Mouse (Mus musculus): ENCODE measurements around the gene Myh8. TPM values are rescaled to one million over a fixed set of nuclear protein-coding genes. Genes with fewer than 3 reads are reported as not detected.

Myh8 gene
- polyA plus RNA-seq, 1 experiment, result not detected

GRCm38 (mm10) chr11:67326536-67326935, 49.6 kb downstream of the Myh8 start:
- no peak for TF ChIP-seq CTCF (IDR thresholded peaks at IDR 0.05; ENCODE audit: extremely low read depth, insufficient read length, insufficient replicate concordance, low read depth, low read length)
- TF ChIP-seq POLR2A (IDR thresholded peaks at IDR 0.05; ENCODE audit: low read depth, low read length), result no peak
- Histone ChIP-seq H3K4me1 (ENCODE audit: control insufficient read depth, insufficient read depth, insufficient read length, low read length) (no peaks in the 10 kb centered on the region), H3K36me3 (ENCODE audit: control insufficient read depth, insufficient read depth, low read length) (no peaks in the 10 kb centered on the region), H3K27ac (ENCODE audit: insufficient read depth, low read depth, low read length) (no peak overlapping the region), H3K4me3 (ENCODE audit: low read depth, low read length) (no peak overlapping the region), H3K27me3 (ENCODE audit: control insufficient read depth, insufficient read depth, low read length) (no peaks in the 10 kb centered on the region)
- WGBS, result 64% methylated on average over 2 of the region's 2 CpGs

GRCm38 (mm10) chr11:67344556-67344955, 67.6 kb downstream of the Myh8 start:
- H3K27ac ChIP-seq (ENCODE audit: insufficient read depth, low read depth, low read length), result no peak overlapping the region
- H3K36me3 ChIP-seq (ENCODE audit: control insufficient read depth, insufficient read depth, low read length), result no peaks in the 10 kb centered on the region
- no peaks in the 10 kb centered on the region for H3K27me3 ChIP-seq (ENCODE audit: control insufficient read depth, insufficient read depth, low read length)
- TF ChIP-seq POLR2A (IDR thresholded peaks at IDR 0.05; ENCODE audit: low read depth, low read length), result no peak
- TF ChIP-seq CTCF (IDR thresholded peaks at IDR 0.05; ENCODE audit: extremely low read depth, insufficient read length, insufficient replicate concordance, low read depth, low read length), result no peak
- H3K4me3 ChIP-seq (ENCODE audit: low read depth, low read length), result no peak overlapping the region
- no peaks in the 10 kb centered on the region for H3K4me1 ChIP-seq (ENCODE audit: control insufficient read depth, insufficient read depth, insufficient read length, low read length)
- 47% methylated on average over 3 of the region's 3 CpGs for WGBS

- no peak overlapping the region for H3K27ac ChIP-seq (ENCODE audit: insufficient read depth, low read depth, low read length)
- H3K4me3 ChIP-seq (ENCODE audit: low read depth, low read length), result no peak overlapping the region
- H3K36me3 ChIP-seq (ENCODE audit: control insufficient read depth, insufficient read depth, low read length), result no peaks in the 10 kb centered on the region
- 62% methylated on average over 2 of the region's 2 CpGs for WGBS
- no peaks in the 10 kb centered on the region for H3K27me3 ChIP-seq (ENCODE audit: control insufficient read depth, insufficient read depth, low read length)
- H3K4me1 ChIP-seq (ENCODE audit: control insufficient read depth, insufficient read depth, insufficient read length, low read length), result no peaks in the 10 kb centered on the region
- TF ChIP-seq POLR2A (IDR thresholded peaks at IDR 0.05; ENCODE audit: low read depth, low read length), result no peak
- no peak for TF ChIP-seq CTCF (IDR thresholded peaks at IDR 0.05; ENCODE audit: extremely low read depth, insufficient read length, insufficient replicate concordance, low read depth, low read length)
These were observed 68.4 kb downstream of the Myh8 start for GRCm38 (mm10) chr11:67345186-67345855.

- Histone ChIP-seq H3K36me3 (ENCODE audit: control insufficient read depth, insufficient read depth, low read length) (no peaks in the 10 kb centered on the region), H3K27ac (ENCODE audit: insufficient read depth, low read depth, low read length) (no peak overlapping the region), H3K4me3 (ENCODE audit: low read depth, low read length) (no peak overlapping the region), H3K27me3 (ENCODE audit: control insufficient read depth, insufficient read depth, low read length) (no peaks in the 10 kb centered on the region), H3K4me1 (ENCODE audit: control insufficient read depth, insufficient read depth, insufficient read length, low read length) (no peaks in the 10 kb centered on the region)
- no peak for TF ChIP-seq POLR2A (IDR thresholded peaks at IDR 0.05; ENCODE audit: low read depth, low read length)
- TF ChIP-seq CTCF (IDR thresholded peaks at IDR 0.05; ENCODE audit: extremely low read depth, insufficient read length, insufficient replicate concordance, low read depth, low read length), result no peak
These were observed 68.9 kb downstream of the Myh8 start for GRCm38 (mm10) chr11:67345856-67346236.

GRCm38 (mm10) chr11:67350153-67350768, 73.3 kb downstream of the Myh8 start:
- Histone ChIP-seq H3K4me1 (ENCODE audit: control insufficient read depth, insufficient read depth, insufficient read length, low read length) (no peaks in the 10 kb centered on the region), H3K27ac (ENCODE audit: insufficient read depth, low read depth, low read length) (no peak overlapping the region), H3K4me3 (ENCODE audit: low read depth, low read length) (no peak overlapping the region), H3K27me3 (ENCODE audit: control insufficient read depth, insufficient read depth, low read length) (no peaks in the 10 kb centered on the region), H3K36me3 (ENCODE audit: control insufficient read depth, insufficient read depth, low read length) (no peaks in the 10 kb centered on the region)
- peak; percentile 86; the same call in 1 of the 2 replicates for TF ChIP-seq CTCF (IDR thresholded peaks at IDR 0.05; ENCODE audit: extremely low read depth, insufficient read length, insufficient replicate concordance, low read depth, low read length)
- no peak for TF ChIP-seq POLR2A (IDR thresholded peaks at IDR 0.05; ENCODE audit: low read depth, low read length)
- 38% methylated on average over 14 of the region's 14 CpGs for WGBS

- Histone ChIP-seq H3K27ac (ENCODE audit: insufficient read depth, low read depth, low read length) (no peak overlapping the region), H3K4me3 (ENCODE audit: low read depth, low read length) (no peak overlapping the region), H3K27me3 (ENCODE audit: control insufficient read depth, insufficient read depth, low read length) (no peaks in the 10 kb centered on the region), H3K36me3 (ENCODE audit: control insufficient read depth, insufficient read depth, low read length) (no peaks in the 10 kb centered on the region), H3K4me1 (ENCODE audit: control insufficient read depth, insufficient read depth, insufficient read length, low read length) (no peaks in the 10 kb centered on the region)
- 40% methylated on average over 4 of the region's 4 CpGs for WGBS
- TF ChIP-seq CTCF (IDR thresholded peaks at IDR 0.05; ENCODE audit: extremely low read depth, insufficient read length, insufficient replicate concordance, low read depth, low read length) (no peak), POLR2A (IDR thresholded peaks at IDR 0.05; ENCODE audit: low read depth, low read length) (no peak)
These were observed 76.1 kb downstream of the Myh8 start for GRCm38 (mm10) chr11:67353011-67353410.

GRCm38 (mm10) chr11:67358031-67358430, 81.1 kb downstream of the Myh8 start:
- no peak for TF ChIP-seq CTCF (IDR thresholded peaks at IDR 0.05; ENCODE audit: extremely low read depth, insufficient read length, insufficient replicate concordance, low read depth, low read length)
- TF ChIP-seq POLR2A (IDR thresholded peaks at IDR 0.05; ENCODE audit: low read depth, low read length), result no peak
- no peak overlapping the region for H3K4me3 ChIP-seq (ENCODE audit: low read depth, low read length)

More at GRCm38 (mm10) chr11:67358031-67358430, 81.1 kb downstream of the Myh8 start:
- no peaks in the 10 kb centered on the region for H3K36me3 ChIP-seq (ENCODE audit: control insufficient read depth, insufficient read depth, low read length)
- no peaks in the 10 kb centered on the region for H3K4me1 ChIP-seq (ENCODE audit: control insufficient read depth, insufficient read depth, insufficient read length, low read length)
- no peaks in the 10 kb centered on the region for H3K27me3 ChIP-seq (ENCODE audit: control insufficient read depth, insufficient read depth, low read length)
- H3K27ac ChIP-seq (ENCODE audit: insufficient read depth, low read depth, low read length), result no peak overlapping the region
- 72% methylated on average over 10 of the region's 10 CpGs for WGBS

Other genes starting within 250 kb of the Myh8 start
- gene Adprm, start 224.5 kb upstream of the Myh8 start, polyA plus RNA-seq (2012; rRNA removed), result 5.2 and 18.2 TPM in 2 replicates
- 5.6 and 10.7 TPM in 2 replicates for gene Sco1, start 224.5 kb upstream of the Myh8 start, polyA plus RNA-seq (2012; rRNA removed)
- gene Myh3, start 198.8 kb upstream of the Myh8 start, polyA plus RNA-seq (2012; rRNA removed), result 0.01 and 0.06 TPM in 2 replicates
- gene Myh2, start 106.1 kb upstream of the Myh8 start, polyA plus RNA-seq (2012; rRNA removed), result not detected in 2 replicates
- gene Myh1, start 77.1 kb upstream of the Myh8 start, polyA plus RNA-seq (2012; rRNA removed), result not detected in 2 replicates
- gene Myh4, start 39.1 kb upstream of the Myh8 start, polyA plus RNA-seq (2012; rRNA removed), result not detected in 2 replicates
- gene Myh13, start 44.5 kb downstream of the Myh8 start, polyA plus RNA-seq (2012; rRNA removed), result not detected in 2 replicates
- 1.6 and 2.1 TPM in 2 replicates for gene Gas7, start 178.3 kb downstream of the Myh8 start, polyA plus RNA-seq (2012; rRNA removed)

Data from small intestine, adult 2 months (tissue).